Mouse (Mus musculus) ovary, adult 10 weeks (tissue): Measurements from ENCODE around the gene Rps3. TPM values are rescaled to one million over a fixed set of nuclear protein-coding genes. Genes with fewer than 3 reads are reported as not detected.

Experiments
- polyA plus RNA-seq: library from polyadenylated mRNA; stranded (reverse); fragments of 350-450 nt; fragmentation: Illumina TruSeq; extraction: RNeasy Lipid Tissue Mini Kit (QIAGEN cat#74804); gene quantifications from one replicate; pipeline ENCODE4 v1.2.3, GENCODE M21; 2014

Rps3 gene
- 1,328 TPM for polyA plus RNA-seq

GRCm38 (mm10) chr7:99483271-99483923, at the start of gene Rps3:
Gene Rps3, minus strand, starts transcription at chr7:99483738.

GRCm38 (mm10) chr7:99465811-99466210, 17.7 kb downstream of the Rps3 start, which contains the start of gene Klhl35:
Gene Klhl35, plus strand, starts transcription at chr7:99466004.

Other genes starting within 250 kb of the Rps3 start
- gene Mogat2, start 245.1 kb downstream of the Rps3 start, polyA plus RNA-seq, result not detected
- gene Map6, start 216.3 kb downstream of the Rps3 start, polyA plus RNA-seq, result 0.40 TPM
- gene Serpinh1, start 130.5 kb downstream of the Rps3 start, polyA plus RNA-seq, result 215 TPM
- gene Gdpd5, start 102.3 kb downstream of the Rps3 start, polyA plus RNA-seq, result 0.31 TPM
- not detected for gene Klhl35, start 17.7 kb downstream of the Rps3 start, polyA plus RNA-seq
- gene Arrb1, start 51.7 kb upstream of the Rps3 start, polyA plus RNA-seq, result 11.7 TPM
- gene Tpbgl, start 143.4 kb upstream of the Rps3 start, polyA plus RNA-seq, result 1.4 TPM
- gene Slco2b1, start 227.6 kb upstream of the Rps3 start, polyA plus RNA-seq, result 7.7 TPM
- not detected for gene Olfr520, start 246.5 kb upstream of the Rps3 start, polyA plus RNA-seq